Mouse (Mus musculus) embryonic facial prominence, embryonic 13.5 days (tissue): ENCODE results near the gene Nupr1. TPM values are rescaled to one million over a fixed set of nuclear protein-coding genes. Genes with fewer than 3 reads are reported as not detected.

Experiments used
- ATAC-seq: fragments of 200-750 bp; cut with Nextera tagmentation; 2 replicates; pipeline ENCODE4 v1.8.0; 2017; ENCODE audit warnings: low read depth; ENCODE audit not compliant: insufficient number of reproducible peaks, insufficient read depth, low FRiP score, low TSS enrichment
- H3K27ac ChIP-seq: fragments of 300-500 bp; sonication (generic); 2 replicates; pipeline ENCODE4 v1.5.1; 2015; ENCODE audit warnings: moderate library complexity, mild to moderate bottlenecking, inconsistent platforms
- H3K27me3 ChIP-seq: fragments of 300-500 bp; sonication (generic); 2 replicates; pipeline ENCODE4 v1.6.1; 2015; ENCODE audit warnings: mild to moderate bottlenecking, inconsistent platforms
- H3K36me3 ChIP-seq: fragments of 300-500 bp; sonication (generic); 2 replicates; pipeline ENCODE4 v1.6.1; 2015; ENCODE audit warnings: mild to moderate bottlenecking, inconsistent platforms
- H3K4me1 ChIP-seq: fragments of 300-500 bp; sonication (generic); 2 replicates; pipeline ENCODE4 v1.6.1; 2015; ENCODE audit warnings: inconsistent platforms
- H3K4me2 ChIP-seq: fragments of 300-500 bp; sonication (generic); 2 replicates; pipeline ENCODE4 v1.6.1; 2015; ENCODE audit warnings: moderate library complexity, mild to moderate bottlenecking, inconsistent platforms
- H3K4me3 ChIP-seq: fragments of 300-500 bp; sonication (generic); 2 replicates; pipeline ENCODE4 v1.5.1; 2015; ENCODE audit warnings: mild to moderate bottlenecking, inconsistent platforms
- H3K9ac ChIP-seq: fragments of 300-500 bp; sonication (generic); 2 replicates; pipeline ENCODE4 v1.6.1; 2015; ENCODE audit warnings: mild to moderate bottlenecking, inconsistent platforms
- H3K9me3 ChIP-seq: fragments of 300-500 bp; sonication (generic); 2 replicates; pipeline ENCODE4 v1.6.1; 2016; ENCODE audit warnings: inconsistent platforms
- WGBS: fragments of 180-500 bp; shearing (Covaris S2); methylation state at CpG from one replicate; pipeline ENCODE4 v1.1.7; 2015; ENCODE audit warnings: mixed read lengths; 5-methylcytosine and 5-hydroxymethylcytosine counted together
- polyA plus RNA-seq: library from polyadenylated mRNA; unstranded; fragments of >200 nt; fragmentation: Nextera tagmentation; extraction: Ambion mirVana; gene quantifications from 2 replicates; pipeline ENCODE4 v1.2.1, GENCODE M21; 2015

The Nupr1 gene
- polyA plus RNA-seq, 1 experiment from 2014 or later = 5.5 TPM

- no peaks in the 10 kb centered on the region for H3K27me3 ChIP-seq
- ATAC-seq = no peak
Measured at GRCm38 (mm10) chr7:126619559-126620275, 10.9 kb downstream of the Nupr1 start.

GRCm38 (mm10) chr7:126616707-126617106, 14.0 kb downstream of the Nupr1 start:
- WGBS = 64% methylated on average over 3 of the region's 3 CpGs
- Histone ChIP-seq H3K9me3 (no peaks in the 10 kb centered on the region), H3K27ac (no peak overlapping the region), H3K4me2 (no peak overlapping the region), H3K9ac (no peak overlapping the region), H3K27me3 (no peaks in the 10 kb centered on the region), H3K4me3 (no peak overlapping the region), H3K36me3 (no peaks in the 10 kb centered on the region), H3K4me1 (0 out of 2 replicates have a peak, but pooled peaks cover 4% of the 10 kb centered on the region)
- ATAC-seq = no peak

More at GRCm38 (mm10) chr7:126619559-126620275, 10.9 kb downstream of the Nupr1 start:
- H3K9me3 ChIP-seq = no peaks in the 10 kb centered on the region
- H3K27ac ChIP-seq = no peak overlapping the region
- 46% methylated on average over 10 of the region's 10 CpGs for WGBS
- no peak overlapping the region for H3K9ac ChIP-seq
- no peak overlapping the region for H3K4me2 ChIP-seq
- H3K36me3 ChIP-seq = no peaks in the 10 kb centered on the region
- 0 out of 2 replicates have a peak, but pooled peaks cover 4% of the 10 kb centered on the region for H3K4me1 ChIP-seq
- H3K4me3 ChIP-seq = no peak overlapping the region

GRCm38 (mm10) chr7:126612736-126613135, 17.9 kb downstream of the Nupr1 start:
- WGBS = 72% methylated on average over 3 of the region's 3 CpGs

GRCm38 (mm10) chr7:126607796-126608195, 22.9 kb downstream of the Nupr1 start:
- WGBS = 77% methylated on average over 5 of the region's 5 CpGs
- no peak for ATAC-seq

More at GRCm38 (mm10) chr7:126612736-126613135, 17.9 kb downstream of the Nupr1 start:
- Histone ChIP-seq H3K36me3 (no peaks in the 10 kb centered on the region), H3K4me3 (no peak overlapping the region), H3K27ac (no peak overlapping the region), H3K27me3 (no peaks in the 10 kb centered on the region), H3K9me3 (no peaks in the 10 kb centered on the region), H3K9ac (no peak overlapping the region), H3K4me2 (no peak overlapping the region), H3K4me1 (no peaks in the 10 kb centered on the region)
- no peak for ATAC-seq

GRCm38 (mm10) chr7:126607064-126607463, 23.6 kb downstream of the Nupr1 start:
- Histone ChIP-seq H3K36me3 (no peaks in the 10 kb centered on the region), H3K27me3 (no peaks in the 10 kb centered on the region), H3K9ac (no peak overlapping the region), H3K9me3 (no peaks in the 10 kb centered on the region), H3K4me3 (no peak overlapping the region), H3K4me2 (no peak overlapping the region), H3K27ac (no peak overlapping the region), H3K4me1 (no peaks in the 10 kb centered on the region)
- ATAC-seq = no peak
- WGBS = 67% methylated on average over 3 of the region's 3 CpGs

More at GRCm38 (mm10) chr7:126607796-126608195, 22.9 kb downstream of the Nupr1 start:
- no peak overlapping the region for H3K27ac ChIP-seq
- no peaks in the 10 kb centered on the region for H3K27me3 ChIP-seq
- no peak overlapping the region for H3K9ac ChIP-seq
- no peak overlapping the region for H3K4me3 ChIP-seq
- no peaks in the 10 kb centered on the region for H3K4me1 ChIP-seq
- no peak overlapping the region for H3K4me2 ChIP-seq
- H3K36me3 ChIP-seq = no peaks in the 10 kb centered on the region
- no peaks in the 10 kb centered on the region for H3K9me3 ChIP-seq

- Histone ChIP-seq H3K4me2 (no peak overlapping the region), H3K27me3 (no peaks in the 10 kb centered on the region), H3K4me3 (no peak overlapping the region), H3K27ac (no peak overlapping the region), H3K9me3 (no peaks in the 10 kb centered on the region), H3K9ac (no peak overlapping the region), H3K4me1 (no peaks in the 10 kb centered on the region), H3K36me3 (no peaks in the 10 kb centered on the region)
- ATAC-seq = no peak
- WGBS = 68% methylated on average over 5 of the region's 5 CpGs
Measured at GRCm38 (mm10) chr7:126606611-126607010, 24.1 kb downstream of the Nupr1 start.

GRCm38 (mm10) chr7:126602650-126603049, 28.0 kb downstream of the Nupr1 start:
- Histone ChIP-seq H3K4me3 (no peak overlapping the region), H3K36me3 (no peaks in the 10 kb centered on the region), H3K27ac (no peak overlapping the region), H3K4me2 (no peak overlapping the region), H3K4me1 (no peaks in the 10 kb centered on the region), H3K27me3 (no peaks in the 10 kb centered on the region), H3K9ac (no peak overlapping the region), H3K9me3 (no peaks in the 10 kb centered on the region)
- 73% methylated on average over 3 of the region's 3 CpGs for WGBS
- no peak for ATAC-seq

GRCm38 (mm10) chr7:126601896-126602295, 28.8 kb downstream of the Nupr1 start:
- Histone ChIP-seq H3K9ac (no peak overlapping the region), H3K36me3 (no peaks in the 10 kb centered on the region), H3K4me2 (no peak overlapping the region), H3K9me3 (no peaks in the 10 kb centered on the region), H3K4me1 (no peaks in the 10 kb centered on the region), H3K27ac (no peak overlapping the region), H3K27me3 (no peaks in the 10 kb centered on the region), H3K4me3 (no peak overlapping the region)
- WGBS = 29% methylated on average over 5 of the region's 5 CpGs
- ATAC-seq = no peak

- Histone ChIP-seq H3K36me3 (no peaks in the 10 kb centered on the region), H3K9ac (no peak overlapping the region), H3K4me2 (no peak overlapping the region), H3K4me1 (no peaks in the 10 kb centered on the region), H3K4me3 (no peak overlapping the region), H3K27me3 (peaks cover 1% of the 10 kb centered on the region; the same call in 1 of the 2 replicates), H3K9me3 (no peaks in the 10 kb centered on the region), H3K27ac (no peak overlapping the region)
- 79% methylated on average over 6 of the region's 6 CpGs for WGBS
- no peak for ATAC-seq
Measured at GRCm38 (mm10) chr7:126598919-126599318, 31.7 kb downstream of the Nupr1 start.

GRCm38 (mm10) chr7:126596414-126596813, 34.2 kb downstream of the Nupr1 start:
- 59% methylated on average over 6 of the region's 6 CpGs for WGBS
- Histone ChIP-seq H3K4me3 (no peak overlapping the region), H3K27me3 (peaks cover 9% of the 10 kb centered on the region), H3K4me2 (no peak overlapping the region), H3K27ac (no peak overlapping the region), H3K4me1 (no peaks in the 10 kb centered on the region), H3K9me3 (no peaks in the 10 kb centered on the region), H3K9ac (no peak overlapping the region), H3K36me3 (no peaks in the 10 kb centered on the region)
- no peak for ATAC-seq

- Histone ChIP-seq H3K4me2 (no peak overlapping the region), H3K27me3 (peaks cover 9% of the 10 kb centered on the region), H3K4me3 (no peak overlapping the region), H3K9me3 (no peaks in the 10 kb centered on the region), H3K9ac (no peak overlapping the region), H3K27ac (no peak overlapping the region), H3K4me1 (no peaks in the 10 kb centered on the region), H3K36me3 (no peaks in the 10 kb centered on the region)
- ATAC-seq = no peak
- 77% methylated on average over 5 of the region's 5 CpGs for WGBS
Measured at GRCm38 (mm10) chr7:126595890-126596289, 34.8 kb downstream of the Nupr1 start.

- H3K4me1 ChIP-seq = no peaks in the 10 kb centered on the region
- H3K4me3 ChIP-seq = no peak within 1 kb of the TSS
- no peaks in the 10 kb centered on the region for H3K9me3 ChIP-seq
- H3K27me3 ChIP-seq = peaks cover 9% of the 10 kb centered on the region
- ATAC-seq = no peak
- H3K9ac ChIP-seq = no peak within 1 kb of the TSS
- WGBS = 79% methylated on average over 11 of the region's 11 CpGs
- H3K4me2 ChIP-seq = no peak within 1 kb of the TSS
- no peak within 1 kb of the TSS for H3K27ac ChIP-seq
- H3K36me3 ChIP-seq = no peaks in the 10 kb centered on the region
Measured at GRCm38 (mm10) chr7:126594862-126595561, 35.6 kb downstream of the Nupr1 start, which contains the start of gene Il27. Gene Il27, minus strand, starts transcription at chr7:126594941.
